Mouse (Mus musculus) forebrain, embryonic 15.5 days (tissue): ENCODE measurements around the gene Gm16181. TPM values are rescaled to one million over a fixed set of nuclear protein-coding genes. Genes with fewer than 3 reads are reported as not detected.
A peak's percentile ranks its signal among the peaks of the same experiment; 100 is the strongest.

ENCODE experiments used
- ATAC-seq: fragments of 200-750 bp; cut with Nextera tagmentation; replicated peaks from 2 replicates; pipeline ENCODE4 v1.8.0; 2017; ENCODE audit warnings: mild to moderate bottlenecking, moderate TSS enrichment, moderate library complexity
- H3K27ac ChIP-seq: fragments of 300-500 bp; sonication (generic); replicated peaks from 2 replicates; pipeline ENCODE4 v1.5.1; 2015; ENCODE audit warnings: mild to moderate bottlenecking, inconsistent platforms
- H3K27me3 ChIP-seq: fragments of 300-500 bp; sonication (generic); 2 replicates; pipeline ENCODE4 v1.6.1; 2015; ENCODE audit warnings: inconsistent platforms
- H3K36me3 ChIP-seq: fragments of 300-500 bp; sonication (generic); 2 replicates; pipeline ENCODE4 v1.6.1; 2015; ENCODE audit warnings: mild to moderate bottlenecking, inconsistent platforms
- H3K4me1 ChIP-seq: fragments of 300-500 bp; sonication (generic); 2 replicates; pipeline ENCODE4 v1.6.1; 2015; ENCODE audit warnings: inconsistent platforms
- H3K4me2 ChIP-seq: fragments of 300-500 bp; sonication (generic); replicated peaks from 2 replicates; pipeline ENCODE4 v1.6.1; 2015; ENCODE audit warnings: mild to moderate bottlenecking, inconsistent platforms
- H3K4me3 ChIP-seq: fragments of 300-500 bp; sonication (generic); 2 replicates; pipeline ENCODE4 v1.5.1; 2015; ENCODE audit warnings: mild to moderate bottlenecking, inconsistent platforms
- H3K9ac ChIP-seq: fragments of 300-500 bp; sonication (generic); replicated peaks from 2 replicates; pipeline ENCODE4 v1.6.1; 2015; ENCODE audit warnings: mild to moderate bottlenecking, inconsistent platforms
- H3K9me3 ChIP-seq: fragments of 300-500 bp; sonication (generic); 2 replicates; pipeline ENCODE4 v1.6.1; 2016; ENCODE audit warnings: inconsistent platforms
- WGBS: fragments of 180-500 bp; shearing (Covaris S2); methylation state at CpG from one replicate; pipeline ENCODE4 v1.1.7; 2015; ENCODE audit warnings: mixed read lengths; 5-methylcytosine and 5-hydroxymethylcytosine counted together
- polyA plus RNA-seq: library from polyadenylated mRNA; unstranded; fragments of >200 nt; fragmentation: Nextera tagmentation; extraction: Ambion mirVana; gene quantifications from 2 replicates; pipeline ENCODE4 v1.2.1, GENCODE M21; 2015

The Gm16181 gene
- polyA plus RNA-seq, 1 experiment from 2014 or later, result 0.61 TPM

DNA sequence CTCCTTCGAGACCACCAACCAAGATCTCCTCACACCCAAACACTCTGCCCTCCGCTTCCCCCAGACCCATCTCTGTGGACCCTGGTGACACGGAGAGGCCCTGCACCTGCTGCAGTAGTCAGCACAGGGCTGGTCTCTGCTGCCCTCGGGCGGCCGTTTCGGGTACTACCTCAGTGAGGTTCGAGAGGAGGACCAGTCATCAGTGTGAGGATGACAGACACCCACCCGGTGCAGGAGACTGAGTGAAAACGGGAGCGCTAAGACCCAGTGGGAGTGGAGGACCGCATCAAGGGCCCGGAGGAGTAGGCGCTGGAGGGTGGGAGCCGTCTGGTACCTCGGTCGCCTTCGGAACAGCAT lies 15.7 kb downstream of the Gm16181 start:
- peak overlapping the region; percentile 96 for H3K27ac ChIP-seq
- ATAC-seq, result peak; percentile 81
- no peaks in the 10 kb centered on the region for H3K9me3 ChIP-seq
- no peaks in the 10 kb centered on the region for H3K27me3 ChIP-seq
- peaks cover 50% of the 10 kb centered on the region for H3K4me1 ChIP-seq
- peaks cover 4% of the 10 kb centered on the region; the same call in 1 of the 2 replicates for H3K36me3 ChIP-seq
- WGBS, result under 1% methylated on average over 18 of the region's 18 CpGs
- peak overlapping the region; percentile 72 for H3K9ac ChIP-seq
- H3K4me3 ChIP-seq, result peak overlapping the region; percentile 56
- H3K4me2 ChIP-seq, result peak overlapping the region; percentile 95

DNA sequence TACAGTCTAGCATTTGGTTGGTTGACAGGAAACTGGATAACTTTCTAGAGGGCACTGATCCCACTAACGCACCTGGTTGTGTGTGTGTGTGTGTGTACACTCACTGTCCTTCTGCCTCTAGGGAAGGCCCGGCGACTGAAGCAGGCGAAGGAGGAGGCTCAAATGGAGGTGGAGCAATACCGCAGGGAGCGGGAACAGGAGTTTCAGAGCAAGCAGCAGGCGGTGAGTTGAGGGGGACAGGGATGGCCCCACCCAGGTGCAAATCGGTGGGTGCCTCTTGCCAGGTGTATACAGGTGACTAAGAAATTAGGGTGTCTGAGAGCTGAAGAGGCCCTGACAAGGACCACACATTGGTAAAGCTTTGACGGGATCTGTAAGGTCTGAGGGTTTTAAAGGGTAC lies 16.4 kb downstream of the Gm16181 start:
- Histone ChIP-seq H3K36me3 (peaks cover 4% of the 10 kb centered on the region; the same call in 1 of the 2 replicates), H3K4me1 (peaks cover 46% of the 10 kb centered on the region), H3K4me3 (peak overlapping the region; percentile 56), H3K4me2 (peak overlapping the region; percentile 95), H3K27ac (peak overlapping the region; percentile 96), H3K27me3 (no peaks in the 10 kb centered on the region), H3K9ac (peak overlapping the region; percentile 72), H3K9me3 (no peaks in the 10 kb centered on the region)
- no peak for ATAC-seq
- 82% methylated on average over 9 of the region's 9 CpGs for WGBS

GRCm38 (mm10) chr17:35237504-35237903 lies 16.9 kb downstream of the Gm16181 start:
- H3K4me3 ChIP-seq, result no peak overlapping the region
- peaks cover 41% of the 10 kb centered on the region for H3K4me1 ChIP-seq
- no peak overlapping the region for H3K27ac ChIP-seq
- H3K4me2 ChIP-seq, result no peak overlapping the region
- peaks cover 4% of the 10 kb centered on the region; the same call in 1 of the 2 replicates for H3K36me3 ChIP-seq
- WGBS, result 89% methylated on average over 12 of the region's 12 CpGs
- no peak overlapping the region for H3K9ac ChIP-seq
- no peak for ATAC-seq
- H3K27me3 ChIP-seq, result no peaks in the 10 kb centered on the region
- no peaks in the 10 kb centered on the region for H3K9me3 ChIP-seq

DNA sequence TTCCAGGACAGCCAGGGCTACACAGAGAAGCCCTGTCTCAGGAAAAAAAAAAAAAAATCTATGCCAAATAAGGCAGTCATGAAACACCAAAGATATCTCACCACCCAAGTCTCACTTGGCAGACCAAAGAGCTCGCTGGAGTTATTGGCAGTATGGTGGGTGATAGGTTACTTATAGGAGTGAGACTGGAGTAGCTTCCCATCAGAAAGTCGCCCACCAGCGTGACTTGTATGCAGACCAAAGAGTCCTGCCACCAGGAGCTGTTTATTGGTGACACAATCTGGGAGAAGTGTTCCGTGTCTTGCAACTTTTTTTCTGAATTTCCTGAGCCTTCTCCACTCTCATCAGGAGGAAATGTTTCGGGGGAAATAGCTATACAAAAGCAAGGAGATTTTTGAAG lies 19.1 kb downstream of the Gm16181 start:
- Histone ChIP-seq H3K4me1 (peaks cover 38% of the 10 kb centered on the region), H3K9me3 (no peaks in the 10 kb centered on the region), H3K4me2 (no peak overlapping the region), H3K36me3 (peaks cover 14% of the 10 kb centered on the region), H3K27me3 (no peaks in the 10 kb centered on the region), H3K9ac (no peak overlapping the region), H3K27ac (no peak overlapping the region), H3K4me3 (no peak overlapping the region)
- no peak for ATAC-seq
- WGBS, result 80% methylated on average over 5 of the region's 5 CpGs

GRCm38 (mm10) chr17:35240384-35241304 lies 20.0 kb downstream of the Gm16181 start:
- peak; percentile 5 for ATAC-seq

DNA sequence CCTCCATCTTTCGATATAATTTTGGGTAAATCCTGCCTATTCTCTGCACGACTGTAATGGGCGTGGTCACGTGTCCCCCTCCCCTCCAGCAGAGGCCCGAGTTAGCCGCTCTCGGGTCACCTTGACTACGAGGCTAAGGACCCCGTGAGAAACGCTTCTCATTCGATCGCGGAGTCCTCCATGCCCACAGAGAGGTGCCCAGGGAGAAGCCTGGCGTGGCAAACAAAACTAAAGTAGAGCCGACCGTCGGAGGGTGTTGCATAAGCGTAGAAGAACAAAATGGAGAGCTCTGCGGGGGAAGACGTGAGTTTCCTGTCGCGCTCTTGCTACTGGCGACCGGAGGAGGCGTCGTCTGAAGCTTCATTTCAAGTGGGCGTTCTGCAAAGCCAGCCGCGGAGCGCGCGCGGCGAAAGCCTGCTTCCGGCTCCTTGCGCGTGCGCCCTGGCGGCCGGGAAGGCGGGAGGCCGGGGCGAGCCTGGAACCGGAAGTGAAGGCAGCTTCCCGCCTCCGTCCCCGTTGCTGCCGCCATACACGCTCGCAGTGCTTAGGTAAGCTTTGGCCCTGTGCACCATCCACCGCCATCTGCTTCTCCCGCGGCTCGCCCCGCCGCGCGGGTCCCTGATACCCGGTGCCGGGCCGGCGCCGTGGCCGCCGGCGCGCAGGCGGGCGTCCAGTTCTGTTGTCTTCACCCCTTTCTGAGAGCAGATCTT lies 20.8 kb downstream of the Gm16181 start, which contains the start of gene Ddx39b:
Gene Ddx39b (plus strand): TSS at position 442 of the 710 bp plus-strand sequence.
- peak; percentile 91 for ATAC-seq
- peaks cover 50% of the 10 kb centered on the region for H3K4me1 ChIP-seq

More at GRCm38 (mm10) chr17:35240384-35241304, 20.0 kb downstream of the Gm16181 start:
- Histone ChIP-seq H3K27ac (peak overlapping the region; percentile 97), H3K4me1 (peaks cover 42% of the 10 kb centered on the region), H3K9ac (peak overlapping the region; percentile 53), H3K36me3 (peaks cover 24% of the 10 kb centered on the region), H3K27me3 (no peaks in the 10 kb centered on the region), H3K4me2 (peak overlapping the region; percentile 81), H3K9me3 (no peaks in the 10 kb centered on the region), H3K4me3 (peak overlapping the region; percentile 80)
- WGBS, result 23% methylated on average over 12 of the region's 12 CpGs

DNA sequence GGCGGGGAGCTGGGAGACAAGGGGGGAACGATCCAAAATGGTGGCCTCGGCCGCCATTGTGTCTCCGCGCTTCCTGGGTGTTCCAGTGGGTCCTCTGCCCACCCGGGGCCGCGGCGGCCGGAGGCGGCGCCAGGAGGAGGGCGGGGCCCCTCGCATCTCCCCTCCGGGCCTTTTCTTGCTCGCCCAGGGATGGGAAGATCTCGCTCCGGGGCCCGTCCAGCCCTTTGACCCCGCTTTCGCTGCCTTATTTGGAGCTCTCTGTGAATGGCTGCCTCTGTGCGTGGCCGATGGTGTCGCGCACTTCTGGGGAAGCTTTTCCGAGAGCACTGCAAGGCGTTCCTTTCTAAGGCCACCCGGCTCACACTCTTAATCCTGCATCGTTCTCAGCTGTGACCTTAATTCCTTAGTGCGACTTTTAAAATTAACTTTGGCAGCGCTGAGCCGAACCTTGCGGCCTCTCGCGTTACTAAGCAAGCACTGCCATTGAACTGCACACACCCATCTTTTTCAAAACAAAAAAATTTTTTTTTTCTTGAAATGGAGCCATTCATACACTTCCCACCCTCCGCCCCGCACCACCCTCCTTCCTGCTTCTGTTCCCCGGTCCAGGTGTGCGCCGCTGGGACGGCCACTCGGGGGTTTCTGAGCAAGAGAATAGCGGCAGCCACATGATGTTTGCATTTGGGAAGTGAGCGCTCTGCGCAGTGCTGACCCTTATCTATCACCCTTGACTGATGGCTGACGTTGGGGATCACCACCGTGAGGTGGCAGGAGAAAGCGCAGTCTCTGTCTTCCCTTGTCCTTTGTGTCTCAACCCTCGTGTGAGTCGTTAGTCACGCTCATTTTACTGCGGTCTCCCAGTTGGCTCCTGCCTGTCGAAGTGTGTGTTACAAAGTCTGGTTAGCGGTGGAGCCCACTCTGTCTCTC lies 21.6 kb downstream of the Gm16181 start:
- WGBS, result under 1% methylated on average over 55 of the region's 55 CpGs
- H3K27ac ChIP-seq, result peak overlapping the region; percentile 97
- H3K9me3 ChIP-seq, result no peaks in the 10 kb centered on the region
- H3K4me3 ChIP-seq, result peak overlapping the region; percentile 80
- peak overlapping the region; percentile 81 for H3K4me2 ChIP-seq
- H3K4me1 ChIP-seq, result peaks cover 50% of the 10 kb centered on the region
- peaks cover 39% of the 10 kb centered on the region for H3K36me3 ChIP-seq
- peak; percentile 38 for ATAC-seq
- H3K27me3 ChIP-seq, result no peaks in the 10 kb centered on the region
- peak overlapping the region; percentile 99 for H3K9ac ChIP-seq

More for the DNA sequence above, 20.8 kb downstream of the Gm16181 start, which contains the start of gene Ddx39b:
- peaks cover 31% of the 10 kb centered on the region for H3K36me3 ChIP-seq
- peak within 1 kb of the TSS; percentile 80 for H3K4me3 ChIP-seq
- H3K4me2 ChIP-seq, result peak within 1 kb of the TSS; percentile 81
- peak within 1 kb of the TSS; percentile 97 for H3K27ac ChIP-seq
- peak within 1 kb of the TSS; percentile 99 for H3K9ac ChIP-seq
- H3K27me3 ChIP-seq, result no peaks in the 10 kb centered on the region
- no peaks in the 10 kb centered on the region for H3K9me3 ChIP-seq
- under 1% methylated on average over 69 of the region's 69 CpGs for WGBS

DNA sequence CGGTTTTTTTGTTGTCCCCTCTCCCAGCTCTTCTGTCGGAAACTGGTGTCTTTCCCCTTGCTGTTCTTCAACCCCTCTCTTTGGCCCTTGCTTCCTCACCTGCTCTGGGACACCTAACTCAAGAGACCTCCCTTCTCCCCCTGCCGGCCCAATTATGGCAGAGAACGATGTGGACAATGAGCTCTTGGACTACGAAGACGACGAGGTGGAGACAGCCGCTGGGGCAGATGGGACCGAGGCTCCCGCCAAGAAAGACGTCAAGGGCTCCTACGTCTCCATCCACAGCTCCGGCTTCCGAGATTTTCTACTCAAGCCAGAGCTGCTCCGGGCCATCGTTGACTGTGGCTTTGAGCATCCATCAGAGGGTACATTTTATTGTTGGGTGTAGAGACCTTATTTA lies 22.5 kb downstream of the Gm16181 start:
- Histone ChIP-seq H3K4me3 (peak overlapping the region; percentile 80), H3K27me3 (no peaks in the 10 kb centered on the region), H3K9ac (peak overlapping the region; percentile 99), H3K36me3 (peaks cover 47% of the 10 kb centered on the region), H3K4me1 (peaks cover 52% of the 10 kb centered on the region), H3K9me3 (no peaks in the 10 kb centered on the region), H3K27ac (peak overlapping the region; percentile 97), H3K4me2 (peak overlapping the region; percentile 81)
- ATAC-seq, result no peak; the same call in 1 of the 2 replicates
- 3% methylated on average over 16 of the region's 16 CpGs for WGBS

DNA sequence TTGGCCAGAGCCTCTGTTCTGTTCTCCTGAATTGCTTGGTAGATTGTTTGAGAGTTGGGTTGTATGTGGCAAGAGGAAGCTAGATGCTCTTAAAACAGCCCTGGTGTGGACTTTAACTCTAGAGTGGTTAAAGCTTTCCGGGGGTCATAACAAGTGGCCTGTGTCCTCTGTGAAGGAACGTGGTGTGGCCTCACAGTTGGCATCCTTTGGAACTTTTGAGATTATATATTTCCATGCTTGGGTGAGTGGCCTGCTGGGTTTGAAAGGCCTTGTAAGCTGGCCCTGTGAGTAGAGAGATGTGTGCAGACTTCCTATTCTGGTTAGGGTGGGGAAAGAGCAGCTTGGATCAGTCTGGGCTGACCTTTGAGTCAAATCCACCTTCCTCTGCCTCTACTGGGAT lies 24.4 kb downstream of the Gm16181 start:
- peak overlapping the region; percentile 80 for H3K4me3 ChIP-seq
- ATAC-seq, result no peak
- WGBS, result 76% methylated on average over 2 of the region's 2 CpGs

DNA sequence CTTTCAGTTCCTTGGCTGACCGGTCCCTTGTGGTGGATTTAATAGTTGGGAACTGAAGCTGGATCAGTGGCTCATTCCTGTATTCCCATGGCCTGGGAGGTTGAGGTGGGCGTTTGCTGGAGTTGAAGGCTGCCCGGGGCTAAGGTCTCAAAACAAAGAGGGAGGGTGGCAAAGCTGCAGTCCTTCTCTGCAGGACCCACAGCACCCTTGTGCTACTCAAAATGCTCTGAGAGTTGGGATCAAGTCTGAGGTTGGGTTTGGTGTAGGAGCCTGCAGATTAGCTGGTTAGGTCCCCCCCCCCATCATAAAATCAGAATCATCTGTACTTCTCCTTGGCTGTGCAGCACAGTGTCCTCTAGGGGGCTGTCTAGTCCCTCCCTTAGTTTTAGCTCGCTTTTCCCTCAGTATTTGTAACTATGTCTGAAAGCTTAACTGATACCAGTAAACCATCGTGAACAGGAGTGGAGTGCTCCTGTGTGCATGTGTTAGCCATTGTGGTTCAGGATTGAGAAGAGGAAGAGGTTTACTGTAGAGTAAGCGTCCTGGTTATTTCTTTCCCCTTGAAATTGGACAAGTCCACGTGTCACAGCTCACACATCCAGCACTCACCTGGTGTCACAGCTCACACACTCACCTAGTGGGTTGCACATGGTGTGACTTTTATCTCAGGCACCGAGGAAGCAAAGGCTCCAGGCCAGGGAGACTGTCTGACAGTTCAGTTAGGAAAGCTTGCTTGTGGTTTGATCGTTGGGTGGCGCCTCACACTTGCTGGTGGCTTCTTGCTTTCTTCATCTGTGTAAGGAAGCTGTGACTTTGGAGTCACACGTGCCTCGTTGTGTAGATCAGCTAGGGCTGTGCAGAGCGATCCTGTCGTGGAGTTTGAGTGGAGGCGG lies 25.3 kb downstream of the Gm16181 start:
- no peaks in the 10 kb centered on the region for H3K27me3 ChIP-seq
- peak overlapping the region; percentile 37; the same call in 1 of the 2 replicates for H3K9ac ChIP-seq
- peak overlapping the region; percentile 81 for H3K4me2 ChIP-seq
- WGBS, result 80% methylated on average over 15 of the region's 15 CpGs
- peaks cover 43% of the 10 kb centered on the region for H3K4me1 ChIP-seq
- 0 out of 2 replicates have a peak overlapping the region, but pooled peaks have one; percentile 24 for H3K27ac ChIP-seq
- peaks cover 76% of the 10 kb centered on the region for H3K36me3 ChIP-seq
- H3K9me3 ChIP-seq, result no peaks in the 10 kb centered on the region
- no peak for ATAC-seq
- peak overlapping the region; percentile 80 for H3K4me3 ChIP-seq

More for the DNA sequence above, 24.4 kb downstream of the Gm16181 start:
- Histone ChIP-seq H3K27ac (peak overlapping the region; percentile 0; the same call in 1 of the 2 replicates), H3K9me3 (no peaks in the 10 kb centered on the region), H3K4me1 (peaks cover 52% of the 10 kb centered on the region), H3K4me2 (peak overlapping the region; percentile 81), H3K9ac (peak overlapping the region; percentile 99), H3K27me3 (no peaks in the 10 kb centered on the region), H3K36me3 (peaks cover 66% of the 10 kb centered on the region)
